Mouse (Mus musculus) cerebellum, postnatal 10 days (tissue): ENCODE data around the gene Suco.

Source experiments
- DNase-seq, 2 experiments: peaks; one replicate each; pipeline ENCODE4 v3.0.0; 2021; ENCODE audit warnings: mixed read lengths in 2 of 2

The Suco gene

GRCm38 (mm10) chr1:161876553-161877447 lies at the start of gene Suco:
Gene Suco, minus strand, starts transcription at chr1:161876682.
- peak; percentile 100 for DNase-seq

GRCm38 (mm10) chr1:161925281-161925805 lies 48.9 kb upstream of the Suco start:
- peak; percentile 75 to 77 for DNase-seq

GRCm38 (mm10) chr1:161924321-161924720 lies 47.8 kb upstream of the Suco start:
- no peak for DNase-seq

GRCm38 (mm10) chr1:161921928-161922327 lies 45.4 kb upstream of the Suco start:
- no peak for DNase-seq

GRCm38 (mm10) chr1:161920475-161921454 lies 44.3 kb upstream of the Suco start:
- no peak for DNase-seq

- DNase-seq = no peak
These were observed 43.1 kb upstream of the Suco start for GRCm38 (mm10) chr1:161919594-161919993.

- DNase-seq = no peak
These were observed 42.3 kb upstream of the Suco start for GRCm38 (mm10) chr1:161918682-161919372.

GRCm38 (mm10) chr1:161917940-161918484 lies 41.5 kb upstream of the Suco start:
- no peak for DNase-seq

GRCm38 (mm10) chr1:161916036-161916435 lies 39.6 kb upstream of the Suco start:
- no peak for DNase-seq

GRCm38 (mm10) chr1:161913648-161913984 lies 37.1 kb upstream of the Suco start:
- DNase-seq = no peak

- peak in 1 of 2 experiments; percentile 9 for DNase-seq
These were observed 36.6 kb upstream of the Suco start for GRCm38 (mm10) chr1:161912940-161913647.

- DNase-seq = no peak
These were observed 32.6 kb upstream of the Suco start for GRCm38 (mm10) chr1:161909074-161909473.

- DNase-seq = no peak
These were observed 31.4 kb upstream of the Suco start for GRCm38 (mm10) chr1:161907795-161908457.

GRCm38 (mm10) chr1:161907111-161907510 lies 30.6 kb upstream of the Suco start:
- no peak for DNase-seq

GRCm38 (mm10) chr1:161902692-161903452 lies 26.4 kb upstream of the Suco start:
- no peak for DNase-seq

- DNase-seq = no peak
These were observed 23.6 kb upstream of the Suco start for GRCm38 (mm10) chr1:161900129-161900528.

- no peak for DNase-seq
These were observed 20.8 kb upstream of the Suco start for GRCm38 (mm10) chr1:161897235-161897634.

- no peak for DNase-seq
These were observed 19.6 kb upstream of the Suco start for GRCm38 (mm10) chr1:161896130-161896529.

- DNase-seq = no peak
These were observed 18.5 kb upstream of the Suco start for GRCm38 (mm10) chr1:161895014-161895413.

- DNase-seq = no peak
These were observed 18.1 kb upstream of the Suco start for GRCm38 (mm10) chr1:161894553-161894952.
